Mouse (Mus musculus) megakaryocyte, embryonic 14.5 days (primary cell): Measurements from ENCODE around the gene Shisa5.

Experiments
- FLI1 ChIP-seq: IDR thresholded peaks from 2 replicates; pipeline ENCODE4 v1.6.1; 2012; ENCODE audit warnings: low read length, inconsistent platforms, mixed read lengths
- GATA1 ChIP-seq: IDR thresholded peaks from 3 replicates; pipeline ENCODE4 v1.6.1; 2012; ENCODE audit warnings: mixed read lengths, low read length, inconsistent platforms, borderline replicate concordance

DNA sequence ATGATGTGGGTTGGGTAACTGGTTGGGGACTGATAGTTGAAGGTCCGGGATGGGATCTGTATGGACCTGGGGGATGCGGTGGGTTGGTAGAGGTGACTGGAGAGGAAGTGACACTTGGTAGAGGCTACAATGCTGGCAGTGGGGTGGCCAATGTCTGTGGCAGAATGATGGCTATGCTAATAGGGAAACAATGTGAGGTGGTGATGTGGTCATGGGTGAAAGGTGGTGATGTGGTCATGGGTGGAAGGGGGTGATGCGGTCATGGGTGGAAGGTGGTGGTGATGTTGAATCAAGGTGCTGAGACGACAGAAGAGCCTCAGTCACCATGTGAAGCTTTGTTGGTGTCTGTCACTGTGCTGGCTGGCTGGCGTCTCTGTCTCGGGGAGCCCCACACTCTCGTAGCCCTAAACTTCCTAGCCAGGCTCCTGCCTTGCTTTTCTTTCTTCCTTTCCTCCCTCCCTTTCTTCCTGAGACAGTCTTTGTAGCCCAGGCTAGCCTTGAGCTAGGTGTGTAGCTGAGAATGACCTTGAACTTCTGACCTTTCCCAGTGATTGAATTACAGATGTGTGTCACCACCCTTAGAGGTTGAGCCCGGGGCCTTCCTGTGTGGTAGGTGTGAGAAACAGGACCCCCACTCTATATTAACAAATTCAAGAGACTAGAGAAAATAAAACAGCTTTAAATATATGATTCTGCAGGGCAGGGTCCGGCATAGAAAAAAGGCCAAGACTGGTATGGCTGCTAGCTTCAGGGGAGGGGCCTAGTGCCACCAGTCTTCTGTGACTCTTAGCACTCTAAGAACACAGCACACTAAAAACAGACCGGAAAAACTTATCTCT lies 13.5 kb downstream of the Shisa5 start:
- TF ChIP-seq GATA1: no peak
- TF ChIP-seq FLI1: no peak
